Mouse (Mus musculus) embryonic facial prominence, embryonic 12.5 days (tissue): ENCODE measurements around the gene Flrt1. TPM values are rescaled to one million over a fixed set of nuclear protein-coding genes. Genes with fewer than 3 reads are reported as not detected.

Experiments
- ATAC-seq: fragments of 200-750 bp; cut with Nextera tagmentation; 2 replicates; pipeline ENCODE4 v1.8.0; 2017; ENCODE audit not compliant: insufficient number of reproducible peaks, insufficient read depth, low FRiP score, low TSS enrichment
- H3K27ac ChIP-seq: fragments of 300-500 bp; sonication (generic); 2 replicates; pipeline ENCODE4 v1.5.1; 2016; ENCODE audit warnings: mild to moderate bottlenecking
- H3K27me3 ChIP-seq: fragments of 300-500 bp; sonication (generic); 2 replicates; pipeline ENCODE4 v1.6.1; 2016; ENCODE audit warnings: mild to moderate bottlenecking, moderate library complexity
- H3K36me3 ChIP-seq: fragments of 300-500 bp; sonication (generic); 2 replicates; pipeline ENCODE4 v1.6.1; 2016; ENCODE audit warnings: mild to moderate bottlenecking
- H3K4me1 ChIP-seq: fragments of 300-500 bp; sonication (generic); 2 replicates; pipeline ENCODE4 v1.6.1; 2016
- H3K4me2 ChIP-seq: fragments of 300-500 bp; sonication (generic); replicated peaks from 2 replicates; pipeline ENCODE4 v1.6.1; 2016; ENCODE audit warnings: mild to moderate bottlenecking, moderate library complexity
- H3K4me3 ChIP-seq: fragments of 300-500 bp; sonication (generic); 2 replicates; pipeline ENCODE4 v1.5.1; 2016; ENCODE audit warnings: mild to moderate bottlenecking
- H3K9ac ChIP-seq: fragments of 300-500 bp; sonication (generic); 2 replicates; pipeline ENCODE4 v1.6.1; 2016; ENCODE audit warnings: mild to moderate bottlenecking, moderate library complexity
- H3K9me3 ChIP-seq: fragments of 300-500 bp; sonication (generic); 2 replicates; pipeline ENCODE4 v1.6.1; 2016; ENCODE audit warnings: mild to moderate bottlenecking, moderate library complexity
- WGBS: fragments of 180-500 bp; shearing (Covaris S2); methylation state at CpG from one replicate; pipeline ENCODE4 v1.1.7; 2016; 5-methylcytosine and 5-hydroxymethylcytosine counted together
- polyA plus RNA-seq: library from polyadenylated mRNA; unstranded; fragments of >200 nt; fragmentation: Nextera tagmentation; extraction: Ambion mirVana; gene quantifications from 2 replicates; pipeline ENCODE4 v1.2.1, GENCODE M21; 2016

Flrt1 gene
- polyA plus RNA-seq, 1 experiment from 2014 or later: 6.6 TPM

- 0 out of 2 replicates have a peak overlapping the region, but pooled peaks have one; percentile 36 for H3K9ac ChIP-seq
- H3K4me2 ChIP-seq: 0 out of 2 replicates have a peak overlapping the region, but pooled peaks have one; percentile 5
- peaks cover 45% of the 10 kb centered on the region for H3K4me1 ChIP-seq
- no peak for ATAC-seq
- no peaks in the 10 kb centered on the region for H3K36me3 ChIP-seq
- H3K27ac ChIP-seq: peak overlapping the region; percentile 37; the same call in 1 of the 2 replicates
- 33% methylated on average over 8 of the region's 8 CpGs for WGBS
- no peaks in the 10 kb centered on the region for H3K9me3 ChIP-seq
- H3K27me3 ChIP-seq: 0 out of 2 replicates have a peak, but pooled peaks cover 10% of the 10 kb centered on the region
- H3K4me3 ChIP-seq: no peak overlapping the region
Measured at GRCm38 (mm10) chr19:7066828-7067342, 38.6 kb downstream of the Flrt1 start.

- H3K4me3 ChIP-seq: no peak overlapping the region
- 36% methylated on average over 15 of the region's 15 CpGs for WGBS
- H3K36me3 ChIP-seq: no peaks in the 10 kb centered on the region
- 0 out of 2 replicates have a peak, but pooled peaks cover 10% of the 10 kb centered on the region for H3K27me3 ChIP-seq
- 0 out of 2 replicates have a peak overlapping the region, but pooled peaks have one; percentile 5 for H3K4me2 ChIP-seq
- H3K9ac ChIP-seq: peak overlapping the region; percentile 36; the same call in 1 of the 2 replicates
- H3K27ac ChIP-seq: peak overlapping the region; percentile 37; the same call in 1 of the 2 replicates
- H3K4me1 ChIP-seq: peaks cover 45% of the 10 kb centered on the region
- ATAC-seq: no peak
- no peaks in the 10 kb centered on the region for H3K9me3 ChIP-seq
Measured at GRCm38 (mm10) chr19:7066034-7066827, 39.3 kb downstream of the Flrt1 start.

- no peak overlapping the region for H3K4me2 ChIP-seq
- ATAC-seq: no peak
- H3K36me3 ChIP-seq: no peaks in the 10 kb centered on the region
- H3K9me3 ChIP-seq: no peaks in the 10 kb centered on the region
- peaks cover 31% of the 10 kb centered on the region for H3K4me1 ChIP-seq
- WGBS: 5% methylated on average over 3 of the region's 3 CpGs
- no peak overlapping the region for H3K9ac ChIP-seq
- 0 out of 2 replicates have a peak, but pooled peaks cover 10% of the 10 kb centered on the region for H3K27me3 ChIP-seq
- no peak overlapping the region for H3K4me3 ChIP-seq
- H3K27ac ChIP-seq: no peak overlapping the region
Measured at GRCm38 (mm10) chr19:7064571-7064970, 41.0 kb downstream of the Flrt1 start.

- Histone ChIP-seq H3K4me2 (no peak overlapping the region), H3K27ac (no peak overlapping the region), H3K36me3 (no peaks in the 10 kb centered on the region), H3K4me1 (peaks cover 24% of the 10 kb centered on the region), H3K9ac (no peak overlapping the region), H3K9me3 (no peaks in the 10 kb centered on the region), H3K27me3 (0 out of 2 replicates have a peak, but pooled peaks cover 10% of the 10 kb centered on the region), H3K4me3 (no peak overlapping the region)
- ATAC-seq: no peak
- WGBS: 87% methylated on average over 8 of the region's 8 CpGs
Measured at GRCm38 (mm10) chr19:7062916-7063315, 42.6 kb downstream of the Flrt1 start.

GRCm38 (mm10) chr19:7062110-7062509 lies 43.4 kb downstream of the Flrt1 start:
- H3K4me2 ChIP-seq: no peak overlapping the region
- ATAC-seq: no peak
- H3K4me3 ChIP-seq: no peak overlapping the region
- H3K27me3 ChIP-seq: peaks cover 6% of the 10 kb centered on the region; the same call in 1 of the 2 replicates
- H3K9ac ChIP-seq: no peak overlapping the region
- H3K36me3 ChIP-seq: no peaks in the 10 kb centered on the region
- no peaks in the 10 kb centered on the region for H3K9me3 ChIP-seq
- no peak overlapping the region for H3K27ac ChIP-seq
- peaks cover 25% of the 10 kb centered on the region for H3K4me1 ChIP-seq
- 79% methylated on average over 5 of the region's 5 CpGs for WGBS

- Histone ChIP-seq H3K4me3 (0 out of 2 replicates have a peak overlapping the region, but pooled peaks have one; percentile 67), H3K27ac (no peak overlapping the region), H3K9ac (no peak overlapping the region), H3K36me3 (no peaks in the 10 kb centered on the region), H3K9me3 (no peaks in the 10 kb centered on the region), H3K4me2 (peak overlapping the region; percentile 100), H3K27me3 (peaks cover 7% of the 10 kb centered on the region; the same call in 1 of the 2 replicates), H3K4me1 (peaks cover 23% of the 10 kb centered on the region)
- ATAC-seq: no peak
- 56% methylated on average over 6 of the region's 6 CpGs for WGBS
Measured at GRCm38 (mm10) chr19:7058541-7058940, 47.0 kb downstream of the Flrt1 start.

- H3K27ac ChIP-seq: no peak overlapping the region
- ATAC-seq: peak; percentile 73
- H3K36me3 ChIP-seq: no peaks in the 10 kb centered on the region
- H3K4me2 ChIP-seq: peak overlapping the region; percentile 100
- H3K9me3 ChIP-seq: no peaks in the 10 kb centered on the region
- H3K27me3 ChIP-seq: peaks cover 7% of the 10 kb centered on the region; the same call in 1 of the 2 replicates
- H3K4me3 ChIP-seq: peak overlapping the region; percentile 67
- no peak overlapping the region for H3K9ac ChIP-seq
- peaks cover 23% of the 10 kb centered on the region for H3K4me1 ChIP-seq
- WGBS: under 1% methylated on average over 15 of the region's 15 CpGs
Measured at GRCm38 (mm10) chr19:7057722-7058207, 47.8 kb downstream of the Flrt1 start.

- Histone ChIP-seq H3K4me1 (peaks cover 23% of the 10 kb centered on the region), H3K9me3 (no peaks in the 10 kb centered on the region), H3K27ac (no peak overlapping the region), H3K9ac (peak overlapping the region; percentile 64), H3K36me3 (no peaks in the 10 kb centered on the region), H3K4me3 (peak overlapping the region; percentile 67), H3K27me3 (peaks cover 7% of the 10 kb centered on the region; the same call in 1 of the 2 replicates), H3K4me2 (peak overlapping the region; percentile 100)
- ATAC-seq: peak; percentile 24; the same call in 1 of the 2 replicates
- 2% methylated on average over 16 of the region's 16 CpGs for WGBS
Measured at GRCm38 (mm10) chr19:7057126-7057721, 48.3 kb downstream of the Flrt1 start.

- under 1% methylated on average over 72 of the region's 72 CpGs for WGBS
- H3K9me3 ChIP-seq: no peaks in the 10 kb centered on the region
- H3K27ac ChIP-seq: no peak within 1 kb of the TSS
Measured at GRCm38 (mm10) chr19:7056248-7057087, 49.1 kb downstream of the Flrt1 start, which contains the start of gene Macrod1. Gene Macrod1, plus strand, starts transcription at chr19:7056810.

GRCm38 (mm10) chr19:7055173-7055572 lies 50.4 kb downstream of the Flrt1 start:
- H3K27me3 ChIP-seq: peaks cover 7% of the 10 kb centered on the region; the same call in 1 of the 2 replicates
- H3K4me2 ChIP-seq: no peak overlapping the region
- no peak overlapping the region for H3K9ac ChIP-seq
- no peak overlapping the region for H3K27ac ChIP-seq
- no peak overlapping the region for H3K4me3 ChIP-seq
- H3K36me3 ChIP-seq: no peaks in the 10 kb centered on the region
- no peak for ATAC-seq
- 40% methylated on average over 3 of the region's 3 CpGs for WGBS
- H3K4me1 ChIP-seq: peaks cover 23% of the 10 kb centered on the region
- H3K9me3 ChIP-seq: no peaks in the 10 kb centered on the region

More at GRCm38 (mm10) chr19:7056248-7057087, 49.1 kb downstream of the Flrt1 start, which contains the start of gene Macrod1:
- H3K36me3 ChIP-seq: no peaks in the 10 kb centered on the region
- peak within 1 kb of the TSS; percentile 67 for H3K4me3 ChIP-seq
- peaks cover 7% of the 10 kb centered on the region; the same call in 1 of the 2 replicates for H3K27me3 ChIP-seq
- H3K4me2 ChIP-seq: peak within 1 kb of the TSS; percentile 100
- peak; percentile 45 for ATAC-seq
- H3K9ac ChIP-seq: peak within 1 kb of the TSS; percentile 64
- H3K4me1 ChIP-seq: peaks cover 23% of the 10 kb centered on the region
